Mouse (Mus musculus): ENCODE measurements around the gene Renbp. TPM values are rescaled to one million over a fixed set of nuclear protein-coding genes. Genes with fewer than 3 reads are reported as not detected.

Renbp gene
- 13.3 and 17.9 TPM in 2 replicates for polyA plus RNA-seq (2012; rRNA removed)

DNA sequence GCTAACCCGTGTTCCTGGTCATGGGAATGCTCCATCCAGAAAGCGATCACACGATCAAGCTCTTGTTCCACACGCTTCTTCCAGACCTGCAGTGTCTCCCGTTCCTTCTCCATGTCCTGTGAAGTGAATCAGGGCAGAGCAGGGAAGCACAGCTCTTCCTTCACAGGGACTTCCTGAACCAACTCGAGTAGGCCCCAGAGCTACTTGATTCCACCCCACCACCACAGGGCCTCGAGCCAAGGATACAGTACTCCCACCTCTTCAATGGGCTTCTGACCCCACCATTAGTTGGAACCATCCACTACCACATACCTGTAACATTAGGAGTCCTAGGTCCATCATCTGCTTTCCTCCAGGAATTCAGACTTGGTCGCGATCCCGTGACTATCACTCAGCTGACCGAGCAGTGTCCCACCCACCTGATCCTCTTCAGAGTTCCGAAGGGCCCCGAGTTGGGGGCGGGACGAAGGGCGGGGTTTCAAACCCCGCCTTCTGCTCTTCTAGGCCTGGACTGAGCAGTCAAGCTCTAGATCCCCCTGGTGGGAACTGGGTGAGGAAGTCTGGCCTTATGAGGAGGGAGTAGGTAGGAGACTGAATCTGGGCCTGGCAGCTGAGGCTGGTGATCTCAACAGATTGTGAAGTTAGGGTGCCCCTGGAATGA, at the start of gene Renbp:
Renbp (minus strand) TSS at position 449 of the 661 bp plus-strand sequence.
- TF ChIP-seq CTCF (IDR thresholded peaks at IDR 0.05; ENCODE audit: extremely low read depth, insufficient read depth, insufficient read length, insufficient replicate concordance) (no peak), POLR2A (IDR thresholded peaks at IDR 0.05; ENCODE audit: low read depth, low read length) (no peak)
- no peaks in the 10 kb centered on the region for H3K27me3 ChIP-seq (ENCODE audit: control insufficient read depth, insufficient read depth, low read length)
- 47% methylated on average over 17 of the region's 17 CpGs for WGBS
- peaks cover 3% of the 10 kb centered on the region for H3K36me3 ChIP-seq (ENCODE audit: control insufficient read depth, insufficient read depth, low read length)
- H3K27ac ChIP-seq (ENCODE audit: insufficient read depth, low read length), result no peak within 1 kb of the TSS
- peak within 1 kb of the TSS; percentile 36; the same call in 1 of the 2 replicates for H3K4me3 ChIP-seq (ENCODE audit: extremely low read depth, insufficient read depth, insufficient read length)
- DNase-seq (ENCODE audit: low read depth in 1 of 2, low spot score in 2 of 2), result peak; percentile 53 to 56
- no peaks in the 10 kb centered on the region for H3K4me1 ChIP-seq (ENCODE audit: control insufficient read depth, insufficient read depth, insufficient read length)

DNA sequence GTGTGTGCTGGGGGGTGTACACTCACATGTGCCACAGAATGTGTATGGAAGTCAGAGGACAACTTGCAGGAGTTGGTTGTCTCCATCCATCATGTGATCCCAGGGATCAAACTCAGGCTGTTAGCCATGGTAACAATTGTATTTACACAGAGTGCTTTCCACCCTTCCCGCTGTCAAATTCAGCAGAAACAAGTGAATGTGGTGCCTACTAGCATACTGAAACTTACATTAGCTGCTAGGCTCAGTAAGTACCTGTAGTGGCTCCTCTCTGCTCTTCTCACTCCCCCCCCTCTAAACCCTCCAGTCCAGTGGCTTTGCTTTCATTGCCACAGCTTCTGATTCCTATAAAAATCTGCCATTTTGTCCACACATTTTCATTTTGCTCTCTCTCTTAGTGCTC, 47.1 kb upstream of the Renbp start:
- TF ChIP-seq POLR2A (IDR thresholded peaks at IDR 0.05; ENCODE audit: low read depth, low read length), result no peak
- TF ChIP-seq CTCF (IDR thresholded peaks at IDR 0.05; ENCODE audit: extremely low read depth, insufficient read depth, insufficient read length, insufficient replicate concordance), result no peak
- H3K27me3 ChIP-seq (ENCODE audit: control insufficient read depth, insufficient read depth, low read length), result no peaks in the 10 kb centered on the region
- no peak overlapping the region for H3K27ac ChIP-seq (ENCODE audit: insufficient read depth, low read length)
- no peaks in the 10 kb centered on the region for H3K4me1 ChIP-seq (ENCODE audit: control insufficient read depth, insufficient read depth, insufficient read length)
- WGBS, result 81% methylated on average over 1 of the region's 1 CpGs
- DNase-seq (ENCODE audit: low read depth in 1 of 2, low spot score in 2 of 2), result no peak
- H3K36me3 ChIP-seq (ENCODE audit: control insufficient read depth, insufficient read depth, low read length), result no peaks in the 10 kb centered on the region
- H3K4me3 ChIP-seq (ENCODE audit: extremely low read depth, insufficient read depth, insufficient read length), result no peak overlapping the region

- Histone ChIP-seq H3K27me3 (ENCODE audit: control insufficient read depth, insufficient read depth, low read length) (no peaks in the 10 kb centered on the region), H3K4me3 (ENCODE audit: extremely low read depth, insufficient read depth, insufficient read length) (no peak overlapping the region), H3K36me3 (ENCODE audit: control insufficient read depth, insufficient read depth, low read length) (no peaks in the 10 kb centered on the region), H3K4me1 (ENCODE audit: control insufficient read depth, insufficient read depth, insufficient read length) (no peaks in the 10 kb centered on the region), H3K27ac (ENCODE audit: insufficient read depth, low read length) (no peak overlapping the region)
- DNase-seq (ENCODE audit: low read depth in 1 of 2, low spot score in 2 of 2), result no peak
- 90% methylated on average over 2 of the region's 2 CpGs for WGBS
- TF ChIP-seq CTCF (IDR thresholded peaks at IDR 0.05; ENCODE audit: extremely low read depth, insufficient read depth, insufficient read length, insufficient replicate concordance) (no peak), POLR2A (IDR thresholded peaks at IDR 0.05; ENCODE audit: low read depth, low read length) (no peak)
Observed at GRCm38 (mm10) chrX:73976283-73976682, 45.6 kb upstream of the Renbp start.

- Histone ChIP-seq H3K4me1 (ENCODE audit: control insufficient read depth, insufficient read depth, insufficient read length) (no peaks in the 10 kb centered on the region), H3K27me3 (ENCODE audit: control insufficient read depth, insufficient read depth, low read length) (no peaks in the 10 kb centered on the region), H3K4me3 (ENCODE audit: extremely low read depth, insufficient read depth, insufficient read length) (no peak overlapping the region), H3K36me3 (ENCODE audit: control insufficient read depth, insufficient read depth, low read length) (no peaks in the 10 kb centered on the region), H3K27ac (ENCODE audit: insufficient read depth, low read length) (no peak overlapping the region)
- DNase-seq (ENCODE audit: low read depth in 1 of 2, low spot score in 2 of 2), result no peak
- TF ChIP-seq POLR2A (IDR thresholded peaks at IDR 0.05; ENCODE audit: low read depth, low read length), result no peak
- TF ChIP-seq CTCF (IDR thresholded peaks at IDR 0.05; ENCODE audit: extremely low read depth, insufficient read depth, insufficient read length, insufficient replicate concordance), result no peak
- 82% methylated on average over 4 of the region's 4 CpGs for WGBS
Observed at GRCm38 (mm10) chrX:73972774-73973173, 42.1 kb upstream of the Renbp start.

- DNase-seq (ENCODE audit: low read depth in 1 of 2, low spot score in 2 of 2), result no peak
- TF ChIP-seq POLR2A (IDR thresholded peaks at IDR 0.05; ENCODE audit: low read depth, low read length), result no peak
- TF ChIP-seq CTCF (IDR thresholded peaks at IDR 0.05; ENCODE audit: extremely low read depth, insufficient read depth, insufficient read length, insufficient replicate concordance), result no peak
- Histone ChIP-seq H3K27me3 (ENCODE audit: control insufficient read depth, insufficient read depth, low read length) (no peaks in the 10 kb centered on the region), H3K4me3 (ENCODE audit: extremely low read depth, insufficient read depth, insufficient read length) (no peak overlapping the region), H3K27ac (ENCODE audit: insufficient read depth, low read length) (no peak overlapping the region), H3K36me3 (ENCODE audit: control insufficient read depth, insufficient read depth, low read length) (no peaks in the 10 kb centered on the region), H3K4me1 (ENCODE audit: control insufficient read depth, insufficient read depth, insufficient read length) (no peaks in the 10 kb centered on the region)
Observed at GRCm38 (mm10) chrX:73970781-73971180, 40.1 kb upstream of the Renbp start.

GRCm38 (mm10) chrX:73969729-73970128, 39.1 kb upstream of the Renbp start:
- TF ChIP-seq CTCF (IDR thresholded peaks at IDR 0.05; ENCODE audit: extremely low read depth, insufficient read depth, insufficient read length, insufficient replicate concordance) (no peak), POLR2A (IDR thresholded peaks at IDR 0.05; ENCODE audit: low read depth, low read length) (no peak)

GRCm38 (mm10) chrX:73969167-73969566, 38.5 kb upstream of the Renbp start:
- H3K4me1 ChIP-seq (ENCODE audit: control insufficient read depth, insufficient read depth, insufficient read length), result peaks cover 3% of the 10 kb centered on the region; the same call in 1 of the 2 replicates
- DNase-seq (ENCODE audit: low read depth in 1 of 2, low spot score in 2 of 2), result no peak
- no peak overlapping the region for H3K27ac ChIP-seq (ENCODE audit: insufficient read depth, low read length)
- H3K36me3 ChIP-seq (ENCODE audit: control insufficient read depth, insufficient read depth, low read length), result no peaks in the 10 kb centered on the region
- H3K4me3 ChIP-seq (ENCODE audit: extremely low read depth, insufficient read depth, insufficient read length), result no peak overlapping the region
- no peaks in the 10 kb centered on the region for H3K27me3 ChIP-seq (ENCODE audit: control insufficient read depth, insufficient read depth, low read length)
- 77% methylated on average over 1 of the region's 1 CpGs for WGBS
- TF ChIP-seq CTCF (IDR thresholded peaks at IDR 0.05; ENCODE audit: extremely low read depth, insufficient read depth, insufficient read length, insufficient replicate concordance) (no peak), POLR2A (IDR thresholded peaks at IDR 0.05; ENCODE audit: low read depth, low read length) (no peak)

More at GRCm38 (mm10) chrX:73969729-73970128, 39.1 kb upstream of the Renbp start:
- no peaks in the 10 kb centered on the region for H3K36me3 ChIP-seq (ENCODE audit: control insufficient read depth, insufficient read depth, low read length)
- H3K27me3 ChIP-seq (ENCODE audit: control insufficient read depth, insufficient read depth, low read length), result no peaks in the 10 kb centered on the region
- H3K4me3 ChIP-seq (ENCODE audit: extremely low read depth, insufficient read depth, insufficient read length), result no peak overlapping the region
- no peak for DNase-seq (ENCODE audit: low read depth in 1 of 2, low spot score in 2 of 2)
- no peak overlapping the region for H3K27ac ChIP-seq (ENCODE audit: insufficient read depth, low read length)
- 86% methylated on average over 2 of the region's 2 CpGs for WGBS
- H3K4me1 ChIP-seq (ENCODE audit: control insufficient read depth, insufficient read depth, insufficient read length), result no peaks in the 10 kb centered on the region

Measured in spleen, adult 2 months (tissue).